Mouse (Mus musculus) midbrain, postnatal 0 days (tissue): ENCODE measurements around the gene Cacna2d2. TPM values are rescaled to one million over a fixed set of nuclear protein-coding genes. Genes with fewer than 3 reads are reported as not detected.
"Not testable (repeated sequence)": the region's sequence is repeated elsewhere in the genome, so short reads cannot be mapped to it uniquely, and the experiment has no call there.

ENCODE experiments used
- ATAC-seq: fragments of 200-750 bp; cut with Nextera tagmentation; 2 replicates; pipeline ENCODE4 v1.8.0; 2017; ENCODE audit warnings: moderate number of reproducible peaks, mild to moderate bottlenecking, moderate TSS enrichment, moderate library complexity; ENCODE audit not compliant: low FRiP score
- DNase-seq: peaks from one replicate; pipeline ENCODE4 v3.0.0-alpha.2; 2015; ENCODE audit warnings: low spot score
- H3K27ac ChIP-seq: fragments of 300-500 bp; sonication (generic); 2 replicates; pipeline ENCODE4 v1.5.1; 2014; ENCODE audit warnings: low read depth, mild to moderate bottlenecking, low read length, mixed read lengths
- H3K27me3 ChIP-seq: fragments of 300-500 bp; sonication (generic); 2 replicates; pipeline ENCODE4 v1.6.1; 2014; ENCODE audit warnings: low read length, control low read depth, mixed read lengths; ENCODE audit not compliant: insufficient read depth
- H3K36me3 ChIP-seq: fragments of 300-500 bp; sonication (generic); 2 replicates; pipeline ENCODE4 v1.6.1; 2014; ENCODE audit warnings: low read length, control low read depth, mixed read lengths; ENCODE audit not compliant: insufficient read depth
- H3K4me1 ChIP-seq: fragments of 300-500 bp; sonication (generic); 2 replicates; pipeline ENCODE4 v1.6.1; 2014; ENCODE audit warnings: mild to moderate bottlenecking, control low read depth, antibody characterized with exemption, low read length, mixed read lengths; ENCODE audit not compliant: insufficient read depth
- H3K4me2 ChIP-seq: fragments of 300-500 bp; sonication (generic); 2 replicates; pipeline ENCODE4 v1.6.1; 2014; ENCODE audit warnings: low read depth, mild to moderate bottlenecking, low read length, mixed read lengths; ENCODE audit not compliant: poor library complexity, severe bottlenecking
- H3K4me3 ChIP-seq: fragments of 300-500 bp; sonication (generic); 2 replicates; pipeline ENCODE4 v1.5.1; 2014; ENCODE audit warnings: low read depth, mild to moderate bottlenecking, low read length, moderate library complexity
- H3K9ac ChIP-seq: fragments of 300-500 bp; sonication (generic); replicated peaks from 2 replicates; pipeline ENCODE4 v1.6.1; 2014; ENCODE audit warnings: mild to moderate bottlenecking, low read length, moderate library complexity, mixed read lengths; ENCODE audit not compliant: poor library complexity, severe bottlenecking
- H3K9me3 ChIP-seq: fragments of 300-500 bp; sonication (generic); 2 replicates; pipeline ENCODE4 v1.6.1; 2016; ENCODE audit warnings: low read length, control low read depth
- CTCF ChIP-seq: IDR thresholded peaks from 2 replicates; pipeline ENCODE4 v1.5.1; 2016; ENCODE audit warnings: antibody characterized with exemption, mild to moderate bottlenecking
- WGBS: fragments of 180-500 bp; shearing (Covaris S2); extraction: QIAGEN DNeasy Blood & Tissue Kit; methylation state at CpG from one replicate; pipeline ENCODE4 v1.1.7; 2014; 5-methylcytosine and 5-hydroxymethylcytosine counted together
- polyA plus RNA-seq: library from polyadenylated mRNA; unstranded; fragments of >200 nt; fragmentation: Nextera tagmentation; extraction: Ambion mirVana; gene quantifications from 2 replicates; pipeline ENCODE4 v1.2.1, GENCODE M21; 2015
- total RNA-seq: library from RNA; depleted of rRNA; stranded (reverse); fragments of >200 nt; gene quantifications from 2 replicates; pipeline ENCODE4 v1.2.3, GENCODE M21; 2014

The Cacna2d2 gene
- total and polyA plus RNA-seq, 2 experiments from 2014 or later: 9.0 to 191 TPM

DNA sequence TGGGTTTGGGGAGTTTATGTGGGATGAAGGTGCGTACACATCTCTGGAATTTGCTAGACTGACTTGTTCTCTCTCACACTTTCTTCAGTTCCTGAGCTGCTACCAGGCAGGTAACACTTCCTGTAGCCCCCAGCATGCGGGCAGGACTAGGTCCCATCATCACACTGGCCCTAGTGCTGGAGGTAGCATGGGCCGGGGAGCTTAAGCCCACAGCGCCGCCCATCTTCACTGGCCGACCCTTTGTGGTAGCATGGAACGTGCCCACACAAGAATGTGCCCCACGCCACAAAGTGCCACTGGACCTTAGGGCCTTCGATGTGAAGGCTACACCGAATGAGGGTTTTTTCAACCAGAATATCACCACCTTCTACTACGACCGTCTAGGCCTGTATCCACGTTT, 170.6 kb downstream of the Cacna2d2 start:
- ATAC-seq (no peak), DNase-seq (no peak)
- Histone ChIP-seq H3K4me1 (peaks cover 20% of the 10 kb centered on the region), H3K4me3 (peak overlapping the region; percentile 76), H3K4me2 (peak overlapping the region; percentile 80), H3K9ac (peak overlapping the region; percentile 77), H3K27me3 (no peaks in the 10 kb centered on the region), H3K27ac (peak overlapping the region; percentile 80; the same call in 1 of the 2 replicates), H3K9me3 (no peaks in the 10 kb centered on the region), H3K36me3 (peaks cover 21% of the 10 kb centered on the region)
- no peak for TF ChIP-seq CTCF
- 47% methylated on average over 13 of the region's 13 CpGs for WGBS

DNA sequence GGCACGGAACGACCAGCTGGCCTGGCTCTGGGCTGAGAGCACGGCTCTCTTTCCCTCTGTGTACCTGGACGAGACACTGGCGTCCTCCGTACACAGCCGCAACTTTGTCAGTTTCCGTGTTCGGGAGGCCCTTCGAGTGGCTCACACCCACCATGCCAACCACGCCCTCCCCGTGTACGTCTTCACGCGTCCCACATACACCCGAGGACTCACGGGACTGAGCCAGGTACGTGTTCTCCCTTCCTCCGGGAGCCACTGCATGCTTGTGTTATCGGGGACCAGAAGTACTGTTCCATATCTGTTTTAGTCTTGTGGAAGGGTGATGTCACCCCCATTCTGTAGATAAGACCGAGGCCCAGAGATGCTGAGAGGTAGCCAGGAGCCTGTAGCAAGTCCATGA, 171.4 kb downstream of the Cacna2d2 start:
- Histone ChIP-seq H3K27me3 (no peaks in the 10 kb centered on the region), H3K4me1 (peaks cover 20% of the 10 kb centered on the region), H3K9ac (no peak overlapping the region), H3K27ac (no peak overlapping the region), H3K4me3 (no peak overlapping the region; the same call in 1 of the 2 replicates), H3K36me3 (peaks cover 15% of the 10 kb centered on the region), H3K4me2 (peak overlapping the region; percentile 80; the same call in 1 of the 2 replicates), H3K9me3 (no peaks in the 10 kb centered on the region)
- ATAC-seq: no peak
- no peak for DNase-seq
- 94% methylated on average over 21 of the region's 21 CpGs for WGBS
- no peak for TF ChIP-seq CTCF

DNA sequence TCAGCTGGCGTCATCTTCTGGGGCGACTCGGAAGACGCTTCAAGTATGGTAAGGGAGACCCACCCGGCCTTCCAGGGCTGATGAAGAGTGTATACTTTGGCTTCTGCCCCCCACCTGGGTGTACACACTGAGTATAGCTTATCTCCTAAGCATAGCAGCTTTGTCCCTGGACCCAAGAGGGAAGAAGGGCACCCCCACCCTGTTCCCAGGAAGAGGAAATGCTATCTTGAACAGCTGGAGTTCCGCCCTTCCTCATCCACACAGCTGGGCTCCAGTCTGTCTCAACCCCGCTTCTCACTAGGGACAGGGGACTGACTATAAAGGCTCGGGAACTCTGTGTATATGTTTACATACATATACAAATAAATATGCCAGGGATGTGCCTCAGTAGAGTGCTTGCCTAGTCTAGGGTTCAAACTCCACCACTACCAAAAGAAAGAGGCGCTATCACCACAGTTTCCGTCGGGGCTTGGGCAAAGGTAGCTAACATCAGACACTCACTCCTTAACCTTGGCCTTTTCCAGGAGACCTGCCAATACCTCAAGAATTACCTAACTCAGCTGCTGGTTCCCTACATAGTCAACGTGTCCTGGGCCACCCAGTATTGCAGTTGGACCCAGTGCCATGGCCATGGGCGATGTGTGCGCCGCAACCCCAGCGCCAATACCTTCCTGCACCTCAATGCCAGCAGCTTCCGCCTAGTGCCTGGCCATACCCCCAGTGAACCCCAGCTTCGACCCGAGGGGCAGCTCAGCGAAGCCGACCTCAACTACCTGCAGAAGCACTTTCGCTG, 172.3 kb downstream of the Cacna2d2 start:
- no peak overlapping the region for H3K27ac ChIP-seq
- H3K4me1 ChIP-seq: peaks cover 20% of the 10 kb centered on the region
- H3K4me2 ChIP-seq: no peak overlapping the region
- H3K9me3 ChIP-seq: no peaks in the 10 kb centered on the region
- peaks cover 15% of the 10 kb centered on the region for H3K36me3 ChIP-seq
- no peak for ATAC-seq
- WGBS: 93% methylated on average over 22 of the region's 22 CpGs
- H3K9ac ChIP-seq: no peak overlapping the region
- H3K4me3 ChIP-seq: no peak overlapping the region
- no peak for DNase-seq
- no peak for TF ChIP-seq CTCF
- no peaks in the 10 kb centered on the region for H3K27me3 ChIP-seq

DNA sequence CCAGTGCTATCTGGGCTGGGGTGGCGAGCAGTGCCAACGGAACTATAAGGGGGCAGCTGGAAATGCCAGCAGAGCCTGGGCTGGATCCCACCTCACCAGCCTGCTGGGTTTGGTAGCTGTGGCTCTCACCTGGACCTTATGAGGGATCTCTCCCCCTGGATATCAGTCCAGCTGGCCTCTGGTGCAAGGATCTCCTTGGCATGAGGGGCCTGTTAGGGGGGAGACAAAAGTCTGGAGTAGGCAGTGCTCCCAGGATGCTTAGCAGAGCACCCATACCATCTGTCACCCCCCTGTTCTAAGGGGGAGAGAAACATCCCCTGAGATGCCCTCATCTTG, 172.9 kb downstream of the Cacna2d2 start:
- Histone ChIP-seq H3K36me3 (peaks cover 15% of the 10 kb centered on the region), H3K4me1 (peaks cover 20% of the 10 kb centered on the region), H3K27me3 (no peaks in the 10 kb centered on the region), H3K9me3 (no peaks in the 10 kb centered on the region), H3K27ac (no peak overlapping the region), H3K9ac (no peak overlapping the region), H3K4me3 (no peak overlapping the region), H3K4me2 (no peak overlapping the region)
- no peak for TF ChIP-seq CTCF
- 100% methylated on average over 2 of the region's 2 CpGs for WGBS
- ATAC-seq (no peak), DNase-seq (no peak)

DNA sequence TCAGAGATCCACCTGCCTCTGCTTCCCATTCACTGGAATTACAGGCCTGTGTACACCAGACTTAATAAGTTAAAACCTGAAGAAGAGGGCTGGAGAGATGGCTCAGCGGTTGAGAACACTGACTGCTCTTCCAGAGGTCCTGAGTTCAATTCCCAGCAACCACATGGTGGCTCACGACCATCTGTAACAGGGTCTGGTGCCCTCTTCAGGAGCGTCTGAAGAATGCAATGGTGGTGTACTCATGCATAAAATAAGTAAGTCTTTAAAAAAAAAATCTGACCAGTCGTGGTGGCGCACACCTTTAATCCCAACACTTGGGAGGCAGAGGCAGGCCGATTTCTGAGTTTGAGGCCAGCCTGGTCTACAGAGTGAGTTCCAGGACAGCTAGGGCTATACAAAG, 174.4 kb downstream of the Cacna2d2 start:
- not testable (repeated sequence) for H3K4me3 ChIP-seq, H3K9ac ChIP-seq, ATAC-seq, H3K27me3 ChIP-seq, H3K4me2 ChIP-seq, H3K27ac ChIP-seq, H3K9me3 ChIP-seq, DNase-seq
- TF ChIP-seq CTCF: 0 out of 2 replicates have a peak, but pooled peaks have one; percentile 11
- Histone ChIP-seq H3K4me1 (peaks cover 12% of the 10 kb centered on the region; the same call in 1 of the 2 replicates), H3K36me3 (peaks cover 15% of the 10 kb centered on the region)
- 84% methylated on average over 6 of the region's 6 CpGs for WGBS

DNA sequence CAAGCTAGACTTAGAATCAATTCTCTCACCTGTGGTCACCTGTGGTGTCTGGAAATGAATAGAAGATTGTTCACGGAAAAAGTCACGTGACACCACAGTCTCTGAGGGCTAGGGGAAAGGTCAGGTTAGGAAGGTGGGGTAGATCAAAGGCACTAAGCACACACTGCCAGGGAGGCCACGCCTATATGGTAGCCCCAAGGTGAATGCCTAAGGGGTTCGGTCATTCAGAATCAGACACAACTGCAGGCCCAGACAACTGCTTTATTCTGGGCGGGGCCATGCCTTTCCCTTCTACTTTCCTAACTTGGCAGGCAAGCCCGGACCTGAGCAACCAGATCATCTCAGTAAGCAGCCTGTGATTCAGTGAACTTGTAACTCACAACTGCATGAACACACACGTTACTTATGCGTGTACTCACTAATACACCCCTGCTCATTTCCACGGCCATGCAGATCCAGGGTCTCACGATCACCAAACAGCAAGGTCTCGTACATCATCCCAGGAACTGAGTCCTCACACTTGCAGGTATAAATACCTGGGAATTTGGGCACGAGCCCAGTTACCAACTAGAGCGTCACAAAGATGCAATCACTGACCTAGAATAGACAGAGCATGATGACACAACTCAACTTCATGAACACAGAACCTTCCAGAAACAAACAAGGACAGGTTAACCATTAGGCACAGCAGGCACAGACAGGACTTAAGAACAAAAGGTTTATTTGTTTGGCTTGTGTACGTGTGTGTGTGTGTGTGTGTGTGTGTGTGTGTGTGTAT, 176.4 kb downstream of the Cacna2d2 start:
- no peak for ATAC-seq
- Histone ChIP-seq H3K4me2 (no peak overlapping the region), H3K27ac (no peak overlapping the region), H3K27me3 (no peaks in the 10 kb centered on the region), H3K9me3 (no peaks in the 10 kb centered on the region), H3K4me3 (no peak overlapping the region), H3K4me1 (peaks cover 9% of the 10 kb centered on the region; the same call in 1 of the 2 replicates), H3K9ac (no peak overlapping the region), H3K36me3 (peaks cover 14% of the 10 kb centered on the region)
- 88% methylated on average over 14 of the region's 14 CpGs for WGBS
- TF ChIP-seq CTCF: no peak
- no peak for DNase-seq
